In the genomic region with DNA sequence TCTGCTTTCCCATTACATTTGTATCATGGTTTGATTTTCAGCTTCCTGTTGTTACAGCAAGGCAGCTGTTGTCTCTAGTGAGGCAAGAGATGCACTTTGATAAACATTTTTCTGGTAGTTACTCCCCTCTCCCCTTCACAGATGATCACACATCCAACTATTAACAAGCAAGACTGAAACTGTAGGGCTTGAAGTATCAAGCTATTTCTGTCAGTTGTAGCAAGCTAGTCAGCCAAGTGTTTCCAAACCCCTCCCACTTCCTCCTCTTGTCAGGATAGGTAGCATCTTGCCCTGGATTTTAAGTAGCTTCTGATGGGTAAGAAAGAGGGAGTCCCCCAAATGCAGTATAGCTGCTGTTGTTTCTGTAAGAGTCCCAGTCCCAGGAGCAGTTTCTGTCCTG, we compare ENCODE assay signal across 19 mouse cellular contexts. TPM values are rescaled to one million over a fixed set of nuclear protein-coding genes. Genes with fewer than 3 reads are reported as not detected.
DNase-seq lines count a peak whose midpoint lies in the region; ATAC-seq and TF ChIP-seq lines count a peak whose summit lies in the region.
"Had no signal": no experiment of that assay in that cellular context is flagged by ENCODE, and none has a peak within 500 bp of the region (broad histone marks: within the 10 kb centered on the region; RNA-seq: fewer than 3 reads in every experiment).

No protein-coding gene starts in this region.

- no peak for ATAC-seq in neural tube, embryonic 13.5 days (ENCODE audit: low read depth)
- ATAC-seq: forebrain, postnatal 0 days; intestine, embryonic 15.5 days; midbrain, embryonic 16.5 days had no signal

- no peak for DNase-seq in neural tube, embryonic 10.5 days (ENCODE audit: extremely low spot score, low spot score)
- DNase-seq in CD4-positive, CD25-positive, alpha-beta regulatory T cell, adult 2 months (ENCODE audit: low read depth, low spot score): peak; percentile 37
- peak; percentile 73 for DNase-seq in splenic B cell, adult 2 months (ENCODE audit: low read depth, low spot score)
- DNase-seq in right cerebral cortex, adult 18-20 months: no peak
- DNase-seq in kidney, adult 2 months: no peak
- DNase-seq: cerebellum, adult 8-10 months; forebrain, postnatal 0 days; kidney, postnatal 36 days; liver, embryonic 13.5 days; lung, postnatal 14 days; right cerebral cortex, postnatal 14 days had no signal

- peaks cover 6% of the 10 kb centered on the region for H3K27me3 ChIP-seq in neural tube, embryonic 13.5 days
- H3K27me3 ChIP-seq in splenic B cell, adult 2 months (ENCODE audit: control insufficient read depth, insufficient read depth, low read length, poor library complexity, severe bottlenecking): no peaks in the 10 kb centered on the region
- no peaks in the 10 kb centered on the region for H3K27me3 ChIP-seq in kidney, adult 2 months (replicated peaks; ENCODE audit: control insufficient read depth, insufficient read depth, low read length)
- H3K27me3 ChIP-seq: intestine, embryonic 15.5 days; liver, embryonic 13.5 days had no signal

- H3K9ac ChIP-seq in neural tube, embryonic 13.5 days: no peak overlapping the region
- H3K9ac ChIP-seq: forebrain, postnatal 0 days; heart, embryonic 12.5 days; hindbrain, embryonic 14.5 days; intestine, embryonic 15.5 days; liver, embryonic 13.5 days had no signal

- H3K4me3 ChIP-seq in neural tube, embryonic 13.5 days: no peak overlapping the region
- no peak overlapping the region for H3K4me3 ChIP-seq in bone marrow, adult 2 months (replicated peaks; ENCODE audit: control insufficient read depth, low read depth, low read length)
- no peak overlapping the region for H3K4me3 ChIP-seq in kidney, adult 2 months (ENCODE audit: insufficient read depth, low read depth, low read length)
- H3K4me3 ChIP-seq: forebrain, embryonic 10.5 days; heart, embryonic 12.5 days; intestine, embryonic 15.5 days; limb, embryonic 10.5 days; liver, embryonic 13.5 days had no signal

- H3K9me3 ChIP-seq in neural tube, embryonic 13.5 days: no peaks in the 10 kb centered on the region
- H3K9me3 ChIP-seq: forebrain, embryonic 10.5 days; heart, embryonic 12.5 days; intestine, embryonic 15.5 days; limb, embryonic 10.5 days; liver, embryonic 13.5 days had no signal

- peaks cover 55% of the 10 kb centered on the region for H3K4me1 ChIP-seq in neural tube, embryonic 13.5 days (replicated peaks)
- peaks cover 17% of the 10 kb centered on the region; the same call in 1 of the 2 replicates for H3K4me1 ChIP-seq in bone marrow, adult 2 months (ENCODE audit: control insufficient read depth, insufficient read depth, low read length)
- peaks cover 12% of the 10 kb centered on the region for H3K4me1 ChIP-seq in kidney, adult 2 months (ENCODE audit: control insufficient read depth, insufficient read depth, low read length)
- H3K4me1 ChIP-seq: intestine, embryonic 15.5 days had no signal

- TF ChIP-seq CTCF in bone marrow, adult 2 months (IDR thresholded peaks at IDR 0.05; ENCODE audit: control insufficient read depth, insufficient read depth, low read length): no peak
- TF ChIP-seq CTCF in kidney, adult 2 months (conservative IDR thresholded peaks at IDR 0.05; ENCODE audit: insufficient read depth, insufficient read length, low read depth, low read length): no peak

- peak overlapping the region; percentile 93; the same call in 1 of the 2 replicates for H3K27ac ChIP-seq in neural tube, embryonic 13.5 days (replicated peaks)
- peak overlapping the region; percentile 54 for H3K27ac ChIP-seq in bone marrow, adult 2 months (ENCODE audit: control insufficient read depth, insufficient read depth, low read depth, low read length, poor library complexity)
- no peak overlapping the region for H3K27ac ChIP-seq in kidney, adult 2 months (ENCODE audit: insufficient read depth, low read depth, low read length)
- H3K27ac ChIP-seq: forebrain, embryonic 10.5 days; hindbrain, embryonic 14.5 days; intestine, embryonic 15.5 days; limb, embryonic 10.5 days had no signal

- no peak for TF ChIP-seq POLR2A in bone marrow, adult 2 months (IDR thresholded peaks at IDR 0.05; ENCODE audit: borderline replicate concordance, control insufficient read depth, low read depth, low read length)
- TF ChIP-seq POLR2A in kidney, adult 2 months (IDR thresholded peaks at IDR 0.05; ENCODE audit: low read depth, low read length): no peak

- no peak overlapping the region for H3K4me2 ChIP-seq in neural tube, embryonic 13.5 days
- H3K4me2 ChIP-seq: heart, embryonic 12.5 days; hindbrain, embryonic 14.5 days; intestine, embryonic 15.5 days; liver, embryonic 13.5 days had no signal

- H3K36me3 ChIP-seq in neural tube, embryonic 13.5 days: no peaks in the 10 kb centered on the region
- peaks cover 2% of the 10 kb centered on the region; the same call in 1 of the 2 replicates for H3K36me3 ChIP-seq in splenic B cell, adult 2 months (ENCODE audit: control insufficient read depth, insufficient read depth, low read length, poor library complexity, severe bottlenecking)
- H3K36me3 ChIP-seq in kidney, adult 2 months (ENCODE audit: control insufficient read depth, insufficient read depth, low read length): no peaks in the 10 kb centered on the region
- H3K36me3 ChIP-seq: forebrain, embryonic 10.5 days; heart, embryonic 12.5 days; intestine, embryonic 15.5 days; limb, embryonic 10.5 days had no signal

RNA-seq across cellular contexts. Expression of gene Il17ra, which starts 6.7 kb away (rescaled TPM):
- 9.5 and 10.7 TPM in 2 replicates for polyA plus RNA-seq in neural tube, embryonic 13.5 days (2015; fragmentation: Nextera tagmentation; extraction: Ambion mirVana)
- polyA plus RNA-seq in bone marrow, adult 2 months (2011; ENCODE audit: insufficient read depth, insufficient read length, low replicate concordance, missing spikeins): 31.9 and 57.8 TPM in 2 replicates
- polyA plus RNA-seq in kidney, adult 2 months (2012; rRNA removed): 36.1 and 37.2 TPM in 2 replicates

RNA-seq across cellular contexts. Expression of gene Tmem121b, which starts 23.8 kb away (rescaled TPM):
- polyA plus RNA-seq in neural tube, embryonic 13.5 days (2015; fragmentation: Nextera tagmentation; extraction: Ambion mirVana): 2.2 and 2.5 TPM in 2 replicates
- not detected in 2 replicates for polyA plus RNA-seq in bone marrow, adult 2 months (2011; ENCODE audit: insufficient read depth, insufficient read length, low replicate concordance, missing spikeins)
- polyA plus RNA-seq in kidney, adult 2 months (2012; rRNA removed): 0.01 and 0.05 TPM in 2 replicates
- polyA plus RNA-seq: liver, embryonic 13.5 days had no signal

Comparison
In these comparisons a context has a peak if more than half of its experiments do, and no peak if none do; other contexts are left out.
1. DNase-seq: peak in CD4-positive, CD25-positive, alpha-beta regulatory T cell, adult 2 months (single experiment) and splenic B cell, adult 2 months (single experiment); none in neural tube, embryonic 10.5 days (single experiment), right cerebral cortex, adult 18-20 months (single experiment) and kidney, adult 2 months (single experiment).